In genomic region chr1:187236296-187236695, GRCm38 (mm10) we compare ENCODE assay signal across 14 mouse cellular contexts. TPM values are rescaled to one million over a fixed set of nuclear protein-coding genes. Genes with fewer than 3 reads are reported as not detected.
"Had no signal": no experiment of that assay in that cellular context is flagged by ENCODE, and none has a peak within 500 bp of the region (broad histone marks: within the 10 kb centered on the region; RNA-seq: fewer than 3 reads in every experiment).

No protein-coding gene starts in this region.

- H3K4me3 ChIP-seq: layer of hippocampus, adult 2 months; limb, embryonic 13.5 days; liver, embryonic 12.5 days; midbrain, embryonic 15.5 days had no signal

- H3K27ac ChIP-seq: layer of hippocampus, adult 2 months; limb, embryonic 13.5 days; liver, embryonic 12.5 days; midbrain, embryonic 15.5 days had no signal

- DNase-seq: left cerebral cortex, postnatal 4 days; lung, embryonic 14.5 days; lung, postnatal 10 days; lung, postnatal 4 days; right cerebral cortex, postnatal 14 days; thymus, postnatal 36 days had no signal

- H3K4me1 ChIP-seq: limb, embryonic 13.5 days; liver, embryonic 12.5 days; midbrain, embryonic 15.5 days had no signal

- H3K4me2 ChIP-seq: limb, embryonic 13.5 days; liver, embryonic 12.5 days; lung, embryonic 14.5 days; midbrain, embryonic 11.5 days; midbrain, embryonic 15.5 days had no signal

- H3K9me3 ChIP-seq: limb, embryonic 13.5 days; liver, embryonic 12.5 days; midbrain, embryonic 15.5 days had no signal

- ATAC-seq: inflammation-experienced regulatory T-cells, adult 6 months; liver, embryonic 12.5 days; midbrain, embryonic 15.5 days had no signal

- H3K9ac ChIP-seq: limb, embryonic 13.5 days; liver, embryonic 12.5 days; lung, embryonic 14.5 days; midbrain, embryonic 15.5 days had no signal

- H3K27me3 ChIP-seq: limb, embryonic 13.5 days; liver, embryonic 12.5 days; midbrain, embryonic 15.5 days had no signal

RNA-seq across cellular contexts. Expression of gene Spata17, which starts 21.0 kb away (rescaled TPM):
- total RNA-seq: megakaryocyte, adult 5-6 weeks; monocyte, adult 5-6 weeks had no signal
- polyA plus RNA-seq: inflammation-experienced regulatory T-cells, adult 6 months had no signal
